Mouse (Mus musculus) lung, adult 2 months (tissue): ENCODE data around the gene Nav1. TPM values are rescaled to one million over a fixed set of nuclear protein-coding genes. Genes with fewer than 3 reads are reported as not detected.

Source experiments
- DNase-seq: peaks from one replicate; pipeline ENCODE4 v3.0.0; 2022
- H3K4me1 ChIP-seq: fragments of 200-500 bp; 2 replicates; pipeline ENCODE4 v1.6.1; 2011; ENCODE audit warnings: low read length; ENCODE audit not compliant: control insufficient read depth, insufficient read depth
- H3K4me3 ChIP-seq: fragments of 200-500 bp; replicated peaks from 2 replicates; pipeline ENCODE3; 2011; ENCODE audit warnings: low read depth, mild to moderate bottlenecking, control low read depth, low read length; ENCODE audit errors: extremely low read depth
- CTCF ChIP-seq: fragments of 200-500 bp; IDR thresholded peaks from 2 replicates; pipeline ENCODE4 v1.5.1; 2011; ENCODE audit warnings: mild to moderate bottlenecking, low read length, control low read depth; ENCODE audit not compliant: insufficient read depth
- POLR2A ChIP-seq: fragments of 200-500 bp; IDR thresholded peaks from 2 replicates; pipeline ENCODE4 v1.6.1; 2011; ENCODE audit warnings: low read depth, mild to moderate bottlenecking, control low read depth, low read length, borderline replicate concordance; ENCODE audit errors: extremely low read depth
- WGBS: fragments of 180-500 bp; shearing (Covaris S2); methylation state at CpG from one replicate; pipeline ENCODE4 v1.1.7; 2018; 5-methylcytosine and 5-hydroxymethylcytosine counted together
- polyA plus RNA-seq: library from polyadenylated mRNA; depleted of rRNA; stranded (reverse); fragments of >200 nt; gene quantifications from 2 replicates; pipeline ENCODE4 v1.2.3, GENCODE M21; 2012

The Nav1 gene
- polyA plus RNA-seq, 1 experiment, result 21.2 TPM

DNA sequence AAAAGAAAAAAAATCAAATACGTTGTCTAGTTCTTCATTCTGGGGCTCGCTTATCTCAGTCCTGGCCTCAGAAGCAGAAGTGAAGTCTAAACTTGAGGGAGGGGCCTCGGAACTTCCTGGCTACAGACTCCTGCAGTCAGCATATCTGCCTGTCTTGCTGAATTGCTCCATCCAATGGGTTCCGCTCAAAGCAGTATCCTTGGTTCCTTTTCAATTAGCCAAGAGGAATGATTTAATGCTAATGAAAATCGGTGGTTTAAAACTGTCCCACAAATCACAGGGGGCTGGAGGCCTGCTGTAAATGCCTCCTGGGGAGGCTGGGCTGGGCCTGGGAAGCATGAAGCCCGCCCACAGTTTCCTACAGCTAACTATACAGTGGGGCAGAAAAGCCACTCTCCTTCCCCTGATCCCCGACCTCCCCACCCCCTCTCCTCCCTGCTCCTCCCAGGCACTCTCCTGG lies 12.9 kb upstream of the Nav1 start:
- no peak overlapping the region for H3K4me3 ChIP-seq
- no peak for DNase-seq
- no peak for TF ChIP-seq CTCF
- no peak for TF ChIP-seq POLR2A
- H3K4me1 ChIP-seq, result peaks cover 2% of the 10 kb centered on the region; the same call in 1 of the 2 replicates
- WGBS, result 15% methylated on average over 7 of the region's 7 CpGs

DNA sequence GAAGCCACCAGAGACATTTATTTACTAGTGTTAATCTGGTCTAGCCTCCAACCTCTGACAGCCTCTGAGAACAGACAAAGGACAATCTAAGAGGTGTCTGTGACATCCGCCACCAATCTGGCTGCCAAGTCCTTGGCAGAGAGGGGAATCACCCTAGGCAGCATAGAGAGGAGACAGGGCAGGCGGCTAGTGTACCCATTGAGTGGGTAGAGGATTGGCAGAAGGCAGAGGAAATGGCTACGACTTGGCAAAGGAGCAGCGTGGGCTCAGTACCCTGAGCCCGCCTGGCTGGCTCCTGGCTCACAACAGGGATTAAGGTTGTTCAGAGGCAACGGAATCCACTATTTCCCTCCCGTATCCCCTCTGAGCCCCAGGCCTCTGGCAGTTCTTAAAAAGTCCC lies 12.0 kb upstream of the Nav1 start:
- Histone ChIP-seq H3K4me1 (peaks cover 2% of the 10 kb centered on the region; the same call in 1 of the 2 replicates), H3K4me3 (no peak overlapping the region)
- 54% methylated on average over 7 of the region's 7 CpGs for WGBS
- TF ChIP-seq POLR2A, result no peak
- TF ChIP-seq CTCF, result no peak
- DNase-seq, result no peak

DNA sequence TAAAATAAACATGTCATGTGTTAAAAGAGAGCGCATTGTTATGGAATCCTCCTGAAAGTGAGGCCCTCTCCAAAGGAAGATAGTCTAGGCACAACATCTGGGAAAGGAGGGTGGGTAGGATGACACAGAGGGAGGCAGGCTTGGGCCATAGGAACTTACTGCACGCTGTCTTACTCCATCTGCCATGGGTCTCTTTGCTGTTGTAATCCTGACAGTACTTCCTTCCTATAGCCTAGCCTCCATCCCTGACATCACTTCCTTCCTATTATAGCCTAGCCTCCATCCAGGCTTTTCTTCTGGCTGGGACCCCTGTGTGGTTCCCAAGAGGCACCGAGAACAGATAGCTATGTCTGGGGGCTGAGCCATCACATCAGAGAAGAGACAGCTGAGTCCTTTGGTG lies 10.2 kb upstream of the Nav1 start:
- TF ChIP-seq POLR2A (no peak), CTCF (no peak)
- WGBS, result 59% methylated on average over 3 of the region's 3 CpGs
- DNase-seq, result no peak
- Histone ChIP-seq H3K4me1 (peaks cover 2% of the 10 kb centered on the region; the same call in 1 of the 2 replicates), H3K4me3 (no peak overlapping the region)

DNA sequence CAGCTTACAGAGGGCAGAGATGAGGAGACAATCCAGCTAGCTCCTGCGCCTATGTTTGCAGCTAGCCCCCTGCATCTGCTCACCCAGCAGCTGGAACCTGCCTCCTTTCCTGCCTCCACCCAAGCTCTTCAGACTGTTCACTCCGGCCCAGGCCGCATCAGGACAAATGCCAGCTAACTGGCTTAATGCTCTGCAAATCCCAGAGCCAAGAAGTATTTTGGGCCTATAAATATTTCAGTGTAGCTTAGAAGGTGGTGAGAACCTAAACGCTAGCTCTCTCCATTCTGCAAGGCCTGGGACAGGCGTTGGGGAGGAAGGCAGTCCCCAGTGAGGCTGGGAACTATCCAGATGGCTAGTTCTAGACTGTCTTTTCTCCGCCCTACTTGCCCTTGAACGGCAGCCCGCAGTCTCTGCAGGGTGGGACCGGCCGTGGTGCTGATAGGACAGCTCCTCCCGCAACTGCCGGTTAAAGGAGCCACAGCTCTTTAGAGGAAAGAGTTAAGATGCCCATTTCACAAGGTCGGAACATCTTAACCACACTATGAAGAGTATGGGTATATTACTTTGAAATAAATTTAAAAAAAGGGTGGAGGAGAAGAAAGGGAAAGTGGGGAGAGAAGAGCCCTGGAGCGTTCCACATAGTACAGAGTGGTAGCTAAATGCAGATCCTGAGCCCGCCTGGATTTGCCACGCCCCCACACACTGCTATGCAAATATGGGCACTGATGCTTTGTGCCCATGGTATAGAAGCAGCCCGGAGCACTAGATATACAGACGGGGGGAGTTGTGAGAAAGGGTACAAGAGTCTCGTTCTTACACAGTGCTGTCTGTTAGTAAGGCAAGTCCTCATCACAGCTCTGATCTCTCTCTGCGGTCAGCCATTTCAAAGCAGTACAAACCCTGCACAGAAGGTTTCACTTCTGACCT lies 8.9 kb upstream of the Nav1 start:
- peaks cover 2% of the 10 kb centered on the region; the same call in 1 of the 2 replicates for H3K4me1 ChIP-seq
- 24% methylated on average over 20 of the region's 20 CpGs for WGBS
- DNase-seq, result peak; percentile 27
- no peak overlapping the region for H3K4me3 ChIP-seq
- TF ChIP-seq POLR2A (no peak), CTCF (no peak)

DNA sequence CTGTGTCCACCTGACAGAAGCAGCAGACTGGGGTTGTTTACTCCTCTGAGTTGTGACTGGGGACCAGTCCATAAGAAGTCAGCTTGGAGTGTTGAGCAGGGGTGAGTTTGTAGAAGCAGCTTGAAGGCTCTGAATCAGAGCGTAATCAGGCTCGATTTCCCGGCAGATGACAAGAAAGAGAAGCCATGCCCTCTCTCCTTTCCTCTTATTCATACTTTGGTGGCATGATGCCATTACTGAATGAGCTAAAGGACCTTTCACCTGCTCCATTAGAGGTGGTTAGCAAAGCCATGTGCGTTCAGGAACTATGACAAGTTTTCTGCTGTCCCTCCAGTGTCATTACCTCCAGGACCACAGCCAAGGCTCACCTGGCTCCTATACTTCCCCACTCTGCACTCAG lies 2.5 kb upstream of the Nav1 start:
- DNase-seq, result no peak
- no peak overlapping the region for H3K4me3 ChIP-seq
- TF ChIP-seq POLR2A (no peak), CTCF (no peak)
- WGBS, result 50% methylated on average over 4 of the region's 4 CpGs
- H3K4me1 ChIP-seq, result no peaks in the 10 kb centered on the region

DNA sequence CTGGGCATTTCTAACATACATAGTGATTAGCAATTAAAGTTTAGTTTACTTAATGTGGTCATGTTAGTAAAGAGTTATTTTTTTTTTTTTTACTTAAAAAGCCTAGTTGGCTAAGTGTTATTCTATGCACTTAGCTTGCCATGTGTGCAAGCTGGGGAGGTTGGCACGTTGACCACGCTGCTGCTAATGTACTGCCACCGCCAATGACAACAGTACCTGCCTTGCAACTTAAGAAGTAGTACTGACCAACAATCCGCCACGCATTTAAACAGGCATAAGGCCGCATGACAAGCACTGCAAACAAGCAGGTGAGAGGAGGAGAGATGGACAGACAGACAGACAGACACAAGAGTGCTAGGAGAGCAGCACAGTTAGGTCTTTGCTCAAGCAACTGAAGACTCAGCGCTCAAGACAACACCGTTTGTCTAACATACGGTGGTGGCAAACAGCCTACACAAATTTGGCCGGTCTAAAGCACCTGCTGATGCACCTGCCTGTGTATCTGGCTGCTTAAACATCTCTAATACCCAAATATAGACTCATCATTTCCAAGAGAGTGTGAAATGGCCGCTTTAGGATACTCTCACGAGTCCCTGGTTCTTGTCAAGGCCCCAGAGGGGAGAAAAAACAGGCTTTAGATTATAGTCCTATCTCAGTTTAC lies 610 bp downstream of the Nav1 start:
- DNase-seq, result no peak
- no peak overlapping the region for H3K4me3 ChIP-seq
- TF ChIP-seq POLR2A (no peak), CTCF (no peak)
- no peaks in the 10 kb centered on the region for H3K4me1 ChIP-seq
- WGBS, result 90% methylated on average over 12 of the region's 12 CpGs

DNA sequence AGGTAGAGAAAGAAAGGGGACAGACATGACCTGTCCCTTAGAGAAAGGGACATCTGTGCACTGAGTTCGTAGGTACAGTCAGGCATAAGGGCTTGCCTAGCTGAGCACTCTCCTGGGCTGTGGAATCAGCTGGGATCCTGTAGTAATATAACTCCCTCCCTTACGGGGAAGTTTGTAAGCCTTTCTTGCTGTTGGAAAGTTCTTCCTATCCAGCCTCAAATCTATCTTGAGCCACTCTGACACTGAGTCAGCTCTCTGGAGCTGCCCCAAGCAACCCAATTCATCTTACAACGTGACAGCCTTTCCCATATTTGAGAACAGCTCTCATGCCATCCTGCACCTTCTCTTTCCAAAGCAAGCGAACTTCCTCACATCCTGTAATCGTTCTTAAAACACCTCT lies 1.6 kb downstream of the Nav1 start:
- Histone ChIP-seq H3K4me1 (no peaks in the 10 kb centered on the region), H3K4me3 (no peak overlapping the region)
- no peak for DNase-seq
- WGBS, result 65% methylated on average over 5 of the region's 5 CpGs
- TF ChIP-seq POLR2A (no peak), CTCF (no peak)

DNA sequence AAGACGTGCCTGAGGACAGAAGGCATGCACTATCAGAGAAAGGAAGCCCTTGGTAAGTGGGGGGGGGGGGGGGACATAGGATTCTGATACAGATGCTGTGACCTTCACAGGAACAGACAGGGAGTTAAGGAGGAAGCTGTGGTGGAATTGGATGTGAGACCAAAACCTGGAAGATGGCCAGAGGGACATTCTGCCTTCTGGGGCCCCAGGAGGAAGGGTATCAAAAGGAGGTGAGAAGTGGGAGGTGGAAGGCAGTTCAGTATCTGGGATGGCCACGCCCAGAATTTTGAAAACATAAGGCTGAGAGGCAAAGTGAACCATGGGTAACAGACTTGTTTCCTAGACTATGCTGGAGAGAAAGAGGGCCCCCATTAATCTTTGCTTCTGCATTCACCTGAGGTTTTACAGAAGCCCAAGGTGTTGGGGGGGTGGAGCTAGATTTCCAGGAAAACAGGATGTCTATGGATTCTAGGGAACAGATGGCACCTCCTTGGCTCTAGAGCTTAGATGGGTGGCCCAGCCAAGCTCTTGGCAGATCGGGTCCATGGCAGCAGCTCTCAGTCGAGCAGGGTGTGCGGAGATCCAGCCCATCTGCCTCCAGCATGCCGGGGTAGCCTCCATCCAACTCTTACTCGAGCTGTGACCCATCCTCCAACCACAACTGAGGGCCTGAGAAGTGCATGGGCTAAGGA lies 2.6 kb downstream of the Nav1 start:
- DNase-seq, result no peak
- TF ChIP-seq CTCF, result no peak
- no peak for TF ChIP-seq POLR2A
- WGBS, result 72% methylated on average over 7 of the region's 7 CpGs
- no peak overlapping the region for H3K4me3 ChIP-seq
- H3K4me1 ChIP-seq, result no peaks in the 10 kb centered on the region
